ENCODE assay signal across 18 mouse cellular contexts in the genomic region with DNA sequence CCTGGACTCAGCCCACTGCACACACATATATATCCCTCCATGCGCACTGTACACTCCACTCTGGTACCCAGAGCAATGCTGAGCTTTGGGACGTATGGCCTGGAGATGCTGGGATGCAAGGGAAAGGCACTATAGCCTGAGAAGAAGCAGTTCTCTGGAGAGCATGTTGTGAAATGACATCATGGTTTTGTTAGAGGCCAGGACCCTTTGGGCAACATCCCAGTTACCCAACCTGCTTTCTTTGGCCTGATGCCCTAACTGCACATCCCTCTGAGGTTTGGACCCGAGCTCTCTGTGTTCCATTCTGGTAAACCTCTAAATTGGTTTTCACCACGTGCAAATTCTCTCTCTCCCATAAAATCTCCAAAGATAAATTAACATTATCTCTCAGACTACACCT. TPM values are rescaled to one million over a fixed set of nuclear protein-coding genes. Genes with fewer than 3 reads are reported as not detected.
A peak's percentile ranks its signal among the peaks of the same experiment; 100 is the strongest.
DNase-seq lines count a peak whose midpoint lies in the region; ATAC-seq and TF ChIP-seq lines count a peak whose summit lies in the region.
"Had no signal": no experiment of that assay in that cellular context is flagged by ENCODE, and none has a peak within 500 bp of the region (broad histone marks: within the 10 kb centered on the region; RNA-seq: fewer than 3 reads in every experiment).

No protein-coding gene starts in this region.

- no peak overlapping the region for H3K9ac ChIP-seq in hindbrain, postnatal 0 days (replicated peaks; ENCODE audit: low read length)
- no peak overlapping the region for H3K9ac ChIP-seq in hindbrain, embryonic 11.5 days (ENCODE audit: low read depth, low read length)
- H3K9ac ChIP-seq: embryonic facial prominence, embryonic 12.5 days; limb, embryonic 15.5 days; lung, embryonic 14.5 days had no signal

- H3K9me3 ChIP-seq in hindbrain, postnatal 0 days (ENCODE audit: low read length), result no peaks in the 10 kb centered on the region
- H3K9me3 ChIP-seq in hindbrain, embryonic 11.5 days (ENCODE audit: control insufficient read depth, low read length), result no peaks in the 10 kb centered on the region
- H3K9me3 ChIP-seq: limb, embryonic 15.5 days; midbrain, embryonic 10.5 days had no signal

- H3K36me3 ChIP-seq in hindbrain, postnatal 0 days (ENCODE audit: insufficient read depth, low read length), result peaks cover 64% of the 10 kb centered on the region
- H3K36me3 ChIP-seq in hindbrain, embryonic 11.5 days (ENCODE audit: control insufficient read depth, insufficient read depth, low read length), result peaks cover 7% of the 10 kb centered on the region; the same call in 1 of the 2 replicates

- no peak overlapping the region for H3K4me3 ChIP-seq in hindbrain, postnatal 0 days (ENCODE audit: low read length)
- H3K4me3 ChIP-seq in hindbrain, embryonic 11.5 days (ENCODE audit: low read depth, low read length), result no peak overlapping the region
- H3K4me3 ChIP-seq: embryonic facial prominence, embryonic 12.5 days; limb, embryonic 15.5 days had no signal

- no peak for ATAC-seq in hindbrain, postnatal 0 days
- ATAC-seq in hindbrain, embryonic 11.5 days (ENCODE audit: low FRiP score), result no peak

- H3K4me1 ChIP-seq in hindbrain, postnatal 0 days (ENCODE audit: insufficient read depth, low read length), result no peaks in the 10 kb centered on the region
- no peaks in the 10 kb centered on the region for H3K4me1 ChIP-seq in hindbrain, embryonic 11.5 days (replicated peaks; ENCODE audit: control insufficient read depth, insufficient read depth, low read length)
- H3K4me1 ChIP-seq: embryonic facial prominence, embryonic 12.5 days; limb, embryonic 15.5 days had no signal

- DNase-seq in adrenal gland, postnatal 10 days, result peak; percentile 27
- DNase-seq in adrenal gland, postnatal 25 days, result no peak
- DNase-seq in hindbrain, postnatal 0 days (ENCODE audit: low spot score), result peak; percentile 46
- no peak for DNase-seq in hindbrain, embryonic 11.5 days (ENCODE audit: low spot score)
- DNase-seq in cerebellum, adult 11-12 months, result peak; percentile 81
- peak; percentile 77 to 80 for DNase-seq in cerebellum, postnatal 25 days
- DNase-seq in MN1 (ENCODE audit: low spot score), result no peak
- no peak for DNase-seq in kidney, adult 8-10 months
- DNase-seq: gastrocnemius, postnatal 36 days; kidney, adult 11 months; kidney, postnatal 36 days; lung, embryonic 14.5 days; lung, postnatal 4 days; right cerebral cortex, postnatal 14 days had no signal

- TF ChIP-seq CTCF in hindbrain, postnatal 0 days (IDR thresholded peaks at IDR 0.05; ENCODE audit: low read depth), result no peak

- no peak overlapping the region for H3K27ac ChIP-seq in hindbrain, postnatal 0 days
- H3K27ac ChIP-seq in hindbrain, embryonic 11.5 days (ENCODE audit: low read depth, low read length), result no peak overlapping the region
- H3K27ac ChIP-seq: embryonic facial prominence, embryonic 12.5 days; limb, embryonic 15.5 days; midbrain, embryonic 10.5 days had no signal

- no peak overlapping the region for H3K4me2 ChIP-seq in hindbrain, postnatal 0 days (ENCODE audit: low read depth, low read length)
- H3K4me2 ChIP-seq in hindbrain, embryonic 11.5 days (replicated peaks; ENCODE audit: low read depth, low read length), result no peak overlapping the region
- H3K4me2 ChIP-seq: embryonic facial prominence, embryonic 12.5 days; limb, embryonic 15.5 days; lung, embryonic 14.5 days had no signal

- 72% methylated on average over 4 of the region's 4 CpGs for WGBS in hindbrain, postnatal 0 days
- WGBS in hindbrain, embryonic 11.5 days, result 88% methylated on average over 4 of the region's 4 CpGs

- H3K27me3 ChIP-seq in hindbrain, postnatal 0 days (ENCODE audit: insufficient read depth, low read length), result no peaks in the 10 kb centered on the region
- no peaks in the 10 kb centered on the region for H3K27me3 ChIP-seq in hindbrain, embryonic 11.5 days (ENCODE audit: control insufficient read depth, insufficient read depth, low read length)
- H3K27me3 ChIP-seq: CH12.LX; limb, embryonic 15.5 days had no signal

RNA-seq across cellular contexts. Expression of a gene that starts 16.7 kb away (rescaled TPM):
- 10 to 100 TPM; 14.0 to 17.7 TPM for total RNA-seq in adrenal gland, postnatal 10 days (2021)
- total RNA-seq in adrenal gland, postnatal 25 days (2021), result 18.9 and 19.2 TPM in 2 replicates
- total RNA-seq in hindbrain, postnatal 0 days (2014; rRNA removed), result 15.3 and 17.0 TPM in 2 replicates
- 19.6 and 20.3 TPM in 2 replicates for polyA plus RNA-seq in hindbrain, postnatal 0 days (2015; fragmentation: Nextera tagmentation; extraction: Ambion mirVana)
- 9.9 and 13.9 TPM in 2 replicates for polyA plus RNA-seq in hindbrain, embryonic 11.5 days (2014; fragmentation: Nextera tagmentation; extraction: Ambion mirVana)

RNA-seq across cellular contexts. Expression of a gene that starts 26.6 kb away (rescaled TPM):
- total RNA-seq in adrenal gland, postnatal 10 days (2021), result 10 to 100 TPM; 12.0 to 13.8 TPM
- 13.2 and 15.6 TPM in 2 replicates for total RNA-seq in adrenal gland, postnatal 25 days (2021)
- 41.8 and 43.8 TPM in 2 replicates for total RNA-seq in hindbrain, postnatal 0 days (2014; rRNA removed)
- 14.4 and 15.5 TPM in 2 replicates for polyA plus RNA-seq in hindbrain, postnatal 0 days (2015; fragmentation: Nextera tagmentation; extraction: Ambion mirVana)
- 13.1 and 13.2 TPM in 2 replicates for polyA plus RNA-seq in hindbrain, embryonic 11.5 days (2014; fragmentation: Nextera tagmentation; extraction: Ambion mirVana)

RNA-seq across cellular contexts. Expression of a gene that starts 49.6 kb away (rescaled TPM):
- 10 to 100 TPM in 1 of 2 experiments, 1 to 10 TPM in 1; 6.5 to 10.3 TPM for total RNA-seq in adrenal gland, postnatal 10 days (2021)
- 7.9 and 9.0 TPM in 2 replicates for total RNA-seq in adrenal gland, postnatal 25 days (2021)
- 30.6 and 32.0 TPM in 2 replicates for total RNA-seq in hindbrain, postnatal 0 days (2014; rRNA removed)
- 21.0 and 21.3 TPM in 2 replicates for polyA plus RNA-seq in hindbrain, postnatal 0 days (2015; fragmentation: Nextera tagmentation; extraction: Ambion mirVana)
- polyA plus RNA-seq in hindbrain, embryonic 11.5 days (2014; fragmentation: Nextera tagmentation; extraction: Ambion mirVana), result 7.1 and 9.8 TPM in 2 replicates

Comparison
In these comparisons a context has a peak if more than half of its experiments do, and no peak if none do; other contexts are left out.
1. DNase-seq: peak in adrenal gland, postnatal 10 days (single experiment), hindbrain, postnatal 0 days (single experiment), cerebellum, adult 11-12 months (single experiment) and cerebellum, postnatal 25 days (2 of 2); none in adrenal gland, postnatal 25 days (single experiment), hindbrain, embryonic 11.5 days (single experiment), MN1 (single experiment) and kidney, adult 8-10 months (0 of 2).